Mouse (Mus musculus) lung, postnatal 0 days (tissue): ENCODE results near the gene Cyp17a1.

Experiments used
- CTCF ChIP-seq: IDR thresholded peaks from 2 replicates; pipeline ENCODE4 v1.5.1; 2016; ENCODE audit warnings: antibody characterized with exemption, mild to moderate bottlenecking
- EP300 ChIP-seq: IDR thresholded peaks from 2 replicates; pipeline ENCODE4 v1.6.1; 2016; ENCODE audit warnings: antibody characterized with exemption, mild to moderate bottlenecking, control low read depth

DNA sequence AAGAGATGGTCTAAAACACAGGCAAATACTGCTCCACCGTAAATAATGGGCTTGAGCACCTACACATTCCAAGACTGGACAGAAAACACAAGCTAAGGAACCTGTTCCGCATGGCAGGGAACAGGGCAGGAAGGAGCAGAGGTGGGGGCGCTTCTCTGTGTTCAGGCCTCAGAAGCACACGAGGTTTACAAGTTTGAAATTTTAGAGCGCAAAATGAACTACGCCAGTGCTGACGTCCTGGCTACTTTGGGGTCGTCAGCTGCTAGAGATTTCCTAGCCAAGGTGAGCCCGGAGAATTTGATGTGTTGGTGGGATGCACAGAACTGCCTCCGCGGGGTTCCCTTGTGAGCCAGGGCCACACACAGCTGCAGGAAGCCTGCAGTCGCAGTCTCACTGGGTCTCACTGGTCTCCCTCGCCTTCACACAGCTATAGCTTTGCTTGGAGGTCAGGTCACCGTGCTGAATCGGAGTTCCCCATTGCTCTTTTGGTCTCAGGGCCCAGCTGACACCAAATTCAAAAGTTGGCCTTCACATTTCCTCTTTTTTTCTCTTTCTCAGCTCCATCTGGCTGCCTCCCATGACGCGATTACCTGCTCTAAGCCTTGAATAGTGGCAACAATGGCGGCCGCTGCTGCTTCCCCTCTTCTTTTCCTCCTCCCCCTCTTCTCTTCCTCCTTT is 25.0 kb upstream of the Cyp17a1 start:
- TF ChIP-seq CTCF: no peak
- no peak for TF ChIP-seq EP300
